Mouse (Mus musculus): Measurements from ENCODE around the gene Platr17. TPM values are rescaled to one million over a fixed set of nuclear protein-coding genes. Genes with fewer than 3 reads are reported as not detected.
"Not testable (repeated sequence)": the region's sequence is repeated elsewhere in the genome, so short reads cannot be mapped to it uniquely, and the experiment has no call there.

The Platr17 gene
- total RNA-seq (2017) = 0.93 TPM in 1 of 2 replicates, not detected in the other

- not testable (repeated sequence) for ATAC-seq (ENCODE audit: extremely low read depth, insufficient number of reproducible peaks, low FRiP score, poor library complexity, severe bottlenecking)
Observed at GRCm38 (mm10) chr17:33904835-33905234, at the start of gene Platr17. Gene Platr17, plus strand, starts transcription at chr17:33905135.

- no peak for ATAC-seq (ENCODE audit: extremely low read depth, insufficient number of reproducible peaks, low FRiP score, poor library complexity, severe bottlenecking)
Observed at GRCm38 (mm10) chr17:33857816-33858215, 47.1 kb upstream of the Platr17 start.

GRCm38 (mm10) chr17:33865330-33866030 lies 39.5 kb upstream of the Platr17 start:
- ATAC-seq (ENCODE audit: extremely low read depth, insufficient number of reproducible peaks, low FRiP score, poor library complexity, severe bottlenecking) = peak; percentile 90

- not testable (repeated sequence) for ATAC-seq (ENCODE audit: extremely low read depth, insufficient number of reproducible peaks, low FRiP score, poor library complexity, severe bottlenecking)
Observed at GRCm38 (mm10) chr17:33873537-33873936, 31.4 kb upstream of the Platr17 start, which contains the start of gene Gm7029. Gene Gm7029, plus strand, starts transcription at chr17:33873837.

GRCm38 (mm10) chr17:33874411-33874810 lies 30.5 kb upstream of the Platr17 start:
- no peak for ATAC-seq (ENCODE audit: extremely low read depth, insufficient number of reproducible peaks, low FRiP score, poor library complexity, severe bottlenecking)

- ATAC-seq (ENCODE audit: extremely low read depth, insufficient number of reproducible peaks, low FRiP score, poor library complexity, severe bottlenecking) = not testable (repeated sequence)
Observed at GRCm38 (mm10) chr17:33875797-33876196, 29.1 kb upstream of the Platr17 start.

- not testable (repeated sequence) for ATAC-seq (ENCODE audit: extremely low read depth, insufficient number of reproducible peaks, low FRiP score, poor library complexity, severe bottlenecking)
Observed at GRCm38 (mm10) chr17:33884320-33884719, 20.6 kb upstream of the Platr17 start.

- not testable (repeated sequence) for ATAC-seq (ENCODE audit: extremely low read depth, insufficient number of reproducible peaks, low FRiP score, poor library complexity, severe bottlenecking)
Observed at GRCm38 (mm10) chr17:33887802-33888201, 17.1 kb upstream of the Platr17 start.

GRCm38 (mm10) chr17:33888230-33888629 lies 16.7 kb upstream of the Platr17 start:
- ATAC-seq (ENCODE audit: extremely low read depth, insufficient number of reproducible peaks, low FRiP score, poor library complexity, severe bottlenecking) = not testable (repeated sequence)

- not testable (repeated sequence) for ATAC-seq (ENCODE audit: extremely low read depth, insufficient number of reproducible peaks, low FRiP score, poor library complexity, severe bottlenecking)
Observed at GRCm38 (mm10) chr17:33889941-33890532, 14.9 kb upstream of the Platr17 start.

- ATAC-seq (ENCODE audit: extremely low read depth, insufficient number of reproducible peaks, low FRiP score, poor library complexity, severe bottlenecking) = peak; percentile 98
Observed at GRCm38 (mm10) chr17:33890533-33891059, 14.3 kb upstream of the Platr17 start, which contains the start of gene Kifc1. Gene Kifc1, minus strand, starts transcription at chr17:33890661.

GRCm38 (mm10) chr17:33891357-33891756 lies 13.6 kb upstream of the Platr17 start:
- no peak for ATAC-seq (ENCODE audit: extremely low read depth, insufficient number of reproducible peaks, low FRiP score, poor library complexity, severe bottlenecking)

- not testable (repeated sequence) for ATAC-seq (ENCODE audit: extremely low read depth, insufficient number of reproducible peaks, low FRiP score, poor library complexity, severe bottlenecking)
Observed at GRCm38 (mm10) chr17:33891892-33892291, 13.0 kb upstream of the Platr17 start.

- no peak for ATAC-seq (ENCODE audit: extremely low read depth, insufficient number of reproducible peaks, low FRiP score, poor library complexity, severe bottlenecking)
Observed at GRCm38 (mm10) chr17:33892429-33892828, 12.5 kb upstream of the Platr17 start.

GRCm38 (mm10) chr17:33893011-33893410 lies 11.9 kb upstream of the Platr17 start:
- ATAC-seq (ENCODE audit: extremely low read depth, insufficient number of reproducible peaks, low FRiP score, poor library complexity, severe bottlenecking) = not testable (repeated sequence)

- ATAC-seq (ENCODE audit: extremely low read depth, insufficient number of reproducible peaks, low FRiP score, poor library complexity, severe bottlenecking) = peak; percentile 64
Observed at GRCm38 (mm10) chr17:33897114-33897794, 7.7 kb upstream of the Platr17 start.

GRCm38 (mm10) chr17:33898193-33898592 lies 6.7 kb upstream of the Platr17 start:
- not testable (repeated sequence) for ATAC-seq (ENCODE audit: extremely low read depth, insufficient number of reproducible peaks, low FRiP score, poor library complexity, severe bottlenecking)

GRCm38 (mm10) chr17:33899642-33900041 lies 5.3 kb upstream of the Platr17 start:
- no peak for ATAC-seq (ENCODE audit: extremely low read depth, insufficient number of reproducible peaks, low FRiP score, poor library complexity, severe bottlenecking)

- ATAC-seq (ENCODE audit: extremely low read depth, insufficient number of reproducible peaks, low FRiP score, poor library complexity, severe bottlenecking) = no peak
Observed at GRCm38 (mm10) chr17:33900281-33900988, 4.5 kb upstream of the Platr17 start.
